Mouse (Mus musculus): Measurements from ENCODE around the gene Junb. TPM values are rescaled to one million over a fixed set of nuclear protein-coding genes. Genes with fewer than 3 reads are reported as not detected.
A peak's percentile ranks its signal among the peaks of the same experiment; 100 is the strongest.

Gene Junb
- total and polyA plus RNA-seq, 2 experiments: 12.3 to 29.5 TPM

- DNase-seq (ENCODE audit: extremely low read depth, low read depth, low spot score): peak; percentile 77
- peak overlapping the region; percentile 73 for H3K4me3 ChIP-seq (ENCODE audit: insufficient read depth, low read depth, low read length)
- H3K27me3 ChIP-seq (ENCODE audit: control insufficient read depth, insufficient read depth, low read length): no peaks in the 10 kb centered on the region
- peak overlapping the region; percentile 85 for H3K9ac ChIP-seq (ENCODE audit: low read depth, low read length)
- no peaks in the 10 kb centered on the region for H3K79me2 ChIP-seq (ENCODE audit: control insufficient read depth, insufficient read depth, low read length)
- peaks cover 1% of the 10 kb centered on the region; the same call in 1 of the 2 replicates for H3K36me3 ChIP-seq (ENCODE audit: control insufficient read depth, insufficient read depth, low read length)
- WGBS: 6% methylated on average over 15 of the region's 15 CpGs
- H3K27ac ChIP-seq (replicated peaks; ENCODE audit: insufficient read depth, low read depth, low read length): peak overlapping the region; percentile 75
- peaks cover 11% of the 10 kb centered on the region; the same call in 1 of the 2 replicates for H3K4me1 ChIP-seq (ENCODE audit: control insufficient read depth, insufficient read depth, low read length)
- no peak for TF ChIP-seq POLR2A (IDR thresholded peaks at IDR 0.05; ENCODE audit: extremely low read depth, insufficient read depth, low read length)
- no peak for TF ChIP-seq CTCF (IDR thresholded peaks at IDR 0.05; ENCODE audit: low read depth, low read length)
Observed at GRCm38 (mm10) chr8:84990836-84991235, 12.3 kb upstream of the Junb start.

- Histone ChIP-seq H3K79me2 (ENCODE audit: control insufficient read depth, insufficient read depth, low read length) (no peaks in the 10 kb centered on the region), H3K27me3 (ENCODE audit: control insufficient read depth, insufficient read depth, low read length) (no peaks in the 10 kb centered on the region), H3K36me3 (ENCODE audit: control insufficient read depth, insufficient read depth, low read length) (no peaks in the 10 kb centered on the region), H3K4me3 (ENCODE audit: insufficient read depth, low read depth, low read length) (peak within 1 kb of the TSS; percentile 73), H3K9ac (ENCODE audit: low read depth, low read length) (peak within 1 kb of the TSS; percentile 85), H3K27ac (replicated peaks; ENCODE audit: insufficient read depth, low read depth, low read length) (peak within 1 kb of the TSS; percentile 86), H3K4me1 (ENCODE audit: control insufficient read depth, insufficient read depth, low read length) (peaks cover 11% of the 10 kb centered on the region; the same call in 1 of the 2 replicates)
- under 1% methylated on average over 28 of the region's 28 CpGs for WGBS
- TF ChIP-seq CTCF (IDR thresholded peaks at IDR 0.05; ENCODE audit: low read depth, low read length) (peak; percentile 99), POLR2A (IDR thresholded peaks at IDR 0.05; ENCODE audit: extremely low read depth, insufficient read depth, low read length) (peak; percentile 56; the same call in 1 of the 2 replicates)
- peak; percentile 94 for DNase-seq (ENCODE audit: extremely low read depth, low read depth, low spot score)
Observed at GRCm38 (mm10) chr8:84990349-84990748, 11.8 kb upstream of the Junb start, which contains the start of gene Hook2. Hook2 (plus strand) TSS chr8:84990603.

GRCm38 (mm10) chr8:84989810-84990209, 11.3 kb upstream of the Junb start:
- peak overlapping the region; percentile 86 for H3K27ac ChIP-seq (replicated peaks; ENCODE audit: insufficient read depth, low read depth, low read length)
- H3K9ac ChIP-seq (ENCODE audit: low read depth, low read length): peak overlapping the region; percentile 68
- DNase-seq (ENCODE audit: extremely low read depth, low read depth, low spot score): peak; percentile 74
- no peaks in the 10 kb centered on the region for H3K27me3 ChIP-seq (ENCODE audit: control insufficient read depth, insufficient read depth, low read length)
- TF ChIP-seq POLR2A (IDR thresholded peaks at IDR 0.05; ENCODE audit: extremely low read depth, insufficient read depth, low read length) (no peak), CTCF (IDR thresholded peaks at IDR 0.05; ENCODE audit: low read depth, low read length) (peak; percentile 91)
- peak overlapping the region; percentile 36 for H3K4me3 ChIP-seq (ENCODE audit: insufficient read depth, low read depth, low read length)
- WGBS: 1% methylated on average over 15 of the region's 15 CpGs
- H3K79me2 ChIP-seq (ENCODE audit: control insufficient read depth, insufficient read depth, low read length): no peaks in the 10 kb centered on the region
- peaks cover 11% of the 10 kb centered on the region; the same call in 1 of the 2 replicates for H3K4me1 ChIP-seq (ENCODE audit: control insufficient read depth, insufficient read depth, low read length)
- H3K36me3 ChIP-seq (ENCODE audit: control insufficient read depth, insufficient read depth, low read length): no peaks in the 10 kb centered on the region

GRCm38 (mm10) chr8:84989311-84989731, 10.8 kb upstream of the Junb start:
- TF ChIP-seq POLR2A (IDR thresholded peaks at IDR 0.05; ENCODE audit: extremely low read depth, insufficient read depth, low read length) (0 out of 2 replicates have a peak, but pooled peaks have one; percentile 11), CTCF (IDR thresholded peaks at IDR 0.05; ENCODE audit: low read depth, low read length) (no peak)
- peak overlapping the region; percentile 67 for H3K27ac ChIP-seq (replicated peaks; ENCODE audit: insufficient read depth, low read depth, low read length)
- peak overlapping the region; percentile 39 for H3K9ac ChIP-seq (ENCODE audit: low read depth, low read length)
- DNase-seq (ENCODE audit: extremely low read depth, low read depth, low spot score): peak; percentile 88
- peak overlapping the region; percentile 13; the same call in 1 of the 2 replicates for H3K4me3 ChIP-seq (ENCODE audit: insufficient read depth, low read depth, low read length)
- no peaks in the 10 kb centered on the region for H3K79me2 ChIP-seq (ENCODE audit: control insufficient read depth, insufficient read depth, low read length)
- H3K4me1 ChIP-seq (ENCODE audit: control insufficient read depth, insufficient read depth, low read length): peaks cover 13% of the 10 kb centered on the region; the same call in 1 of the 2 replicates
- H3K27me3 ChIP-seq (ENCODE audit: control insufficient read depth, insufficient read depth, low read length): no peaks in the 10 kb centered on the region
- H3K36me3 ChIP-seq (ENCODE audit: control insufficient read depth, insufficient read depth, low read length): no peaks in the 10 kb centered on the region
- WGBS: 8% methylated on average over 15 of the region's 15 CpGs

- H3K4me1 ChIP-seq (ENCODE audit: control insufficient read depth, insufficient read depth, low read length): peaks cover 16% of the 10 kb centered on the region; the same call in 1 of the 2 replicates
- DNase-seq (ENCODE audit: extremely low read depth, low read depth, low spot score): no peak
Observed at GRCm38 (mm10) chr8:84987903-84988302, 9.4 kb upstream of the Junb start.

GRCm38 (mm10) chr8:84987388-84987787, 8.9 kb upstream of the Junb start:
- no peak overlapping the region for H3K4me3 ChIP-seq (ENCODE audit: insufficient read depth, low read depth, low read length)
- no peaks in the 10 kb centered on the region for H3K36me3 ChIP-seq (ENCODE audit: control insufficient read depth, insufficient read depth, low read length)
- no peaks in the 10 kb centered on the region for H3K27me3 ChIP-seq (ENCODE audit: control insufficient read depth, insufficient read depth, low read length)
- WGBS: 90% methylated on average over 5 of the region's 5 CpGs
- DNase-seq (ENCODE audit: extremely low read depth, low read depth, low spot score): no peak
- no peak overlapping the region for H3K9ac ChIP-seq (ENCODE audit: low read depth, low read length)
- H3K4me1 ChIP-seq (ENCODE audit: control insufficient read depth, insufficient read depth, low read length): peaks cover 16% of the 10 kb centered on the region; the same call in 1 of the 2 replicates
- TF ChIP-seq POLR2A (IDR thresholded peaks at IDR 0.05; ENCODE audit: extremely low read depth, insufficient read depth, low read length) (no peak), CTCF (IDR thresholded peaks at IDR 0.05; ENCODE audit: low read depth, low read length) (no peak)
- H3K27ac ChIP-seq (replicated peaks; ENCODE audit: insufficient read depth, low read depth, low read length): no peak overlapping the region
- H3K79me2 ChIP-seq (ENCODE audit: control insufficient read depth, insufficient read depth, low read length): no peaks in the 10 kb centered on the region

More at GRCm38 (mm10) chr8:84987903-84988302, 9.4 kb upstream of the Junb start:
- 95% methylated on average over 2 of the region's 2 CpGs for WGBS
- H3K27me3 ChIP-seq (ENCODE audit: control insufficient read depth, insufficient read depth, low read length): no peaks in the 10 kb centered on the region
- H3K27ac ChIP-seq (replicated peaks; ENCODE audit: insufficient read depth, low read depth, low read length): no peak overlapping the region
- no peak overlapping the region for H3K9ac ChIP-seq (ENCODE audit: low read depth, low read length)
- TF ChIP-seq CTCF (IDR thresholded peaks at IDR 0.05; ENCODE audit: low read depth, low read length): no peak
- no peak overlapping the region for H3K4me3 ChIP-seq (ENCODE audit: insufficient read depth, low read depth, low read length)
- H3K79me2 ChIP-seq (ENCODE audit: control insufficient read depth, insufficient read depth, low read length): no peaks in the 10 kb centered on the region
- H3K36me3 ChIP-seq (ENCODE audit: control insufficient read depth, insufficient read depth, low read length): no peaks in the 10 kb centered on the region

All from liver, adult 2 months (tissue).